Mouse (Mus musculus): ENCODE measurements around the gene Lnpep. TPM values are rescaled to one million over a fixed set of nuclear protein-coding genes. Genes with fewer than 3 reads are reported as not detected.

The Lnpep gene
- polyA plus RNA-seq, 1 experiment from 2014 or later: 5.9 TPM

- Histone ChIP-seq H3K4me1 (ENCODE audit: control insufficient read depth, insufficient read depth, low read length) (peaks cover 5% of the 10 kb centered on the region), H3K4me3 (ENCODE audit: low read depth, low read length) (no peak overlapping the region), H3K27ac (ENCODE audit: low read depth, low read length) (no peak overlapping the region), H3K9me3 (ENCODE audit: control insufficient read depth, low read length) (no peaks in the 10 kb centered on the region), H3K36me3 (ENCODE audit: control insufficient read depth, insufficient read depth, low read length) (no peaks in the 10 kb centered on the region), H3K4me2 (no peak overlapping the region), H3K27me3 (ENCODE audit: control insufficient read depth, insufficient read depth, low read length) (no peaks in the 10 kb centered on the region), H3K9ac (ENCODE audit: low read length) (no peak overlapping the region)
- 77% methylated on average over 1 of the region's 1 CpGs for WGBS
- DNase-seq (ENCODE audit: low spot score, missing footprints): no peak
- ATAC-seq (ENCODE audit: low FRiP score): no peak
Observed at GRCm38 (mm10) chr17:17618463-17618862, 6.4 kb downstream of the Lnpep start.

- 96% methylated on average over 4 of the region's 4 CpGs for WGBS
- ATAC-seq (ENCODE audit: low FRiP score) (no peak), DNase-seq (ENCODE audit: low spot score, missing footprints) (no peak)
- no peaks in the 10 kb centered on the region for H3K36me3 ChIP-seq (ENCODE audit: control insufficient read depth, insufficient read depth, low read length)
- no peaks in the 10 kb centered on the region; the same call in 1 of the 2 replicates for H3K4me1 ChIP-seq (ENCODE audit: control insufficient read depth, insufficient read depth, low read length)
- H3K9ac ChIP-seq (ENCODE audit: low read length): no peak overlapping the region
- no peak overlapping the region for H3K4me3 ChIP-seq (ENCODE audit: low read depth, low read length)
- no peak overlapping the region for H3K27ac ChIP-seq (ENCODE audit: low read depth, low read length)
- H3K27me3 ChIP-seq (ENCODE audit: control insufficient read depth, insufficient read depth, low read length): no peaks in the 10 kb centered on the region
- no peak overlapping the region for H3K4me2 ChIP-seq
- no peaks in the 10 kb centered on the region for H3K9me3 ChIP-seq (ENCODE audit: control insufficient read depth, low read length)
Observed at GRCm38 (mm10) chr17:17617440-17618204, 7.2 kb downstream of the Lnpep start.

DNA sequence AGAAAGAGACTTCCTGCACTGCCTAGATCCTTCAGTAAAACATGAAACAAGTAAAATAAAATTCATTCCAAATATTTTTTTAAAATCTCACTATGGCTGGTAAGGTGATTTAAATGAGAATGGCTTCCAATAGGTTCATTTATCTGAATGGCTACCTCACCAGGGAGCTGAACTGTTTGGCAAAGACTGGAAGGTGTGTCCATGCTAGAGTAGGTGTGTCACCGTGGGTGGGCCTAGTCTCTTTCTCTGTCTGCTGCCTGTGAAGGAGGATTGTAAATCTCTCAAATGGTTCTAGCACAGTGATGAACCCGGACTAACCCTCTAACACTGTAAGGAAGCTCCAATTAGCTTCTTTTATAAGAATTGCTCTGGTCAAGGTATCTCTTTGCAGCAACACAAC is 12.5 kb downstream of the Lnpep start:
- no peaks in the 10 kb centered on the region for H3K36me3 ChIP-seq (ENCODE audit: control insufficient read depth, insufficient read depth, low read length)
- WGBS: 91% methylated on average over 2 of the region's 2 CpGs

GRCm38 (mm10) chr17:17609523-17609922 is 15.3 kb downstream of the Lnpep start:
- no peaks in the 10 kb centered on the region for H3K27me3 ChIP-seq (ENCODE audit: control insufficient read depth, insufficient read depth, low read length)
- 79% methylated on average over 3 of the region's 3 CpGs for WGBS
- ATAC-seq (ENCODE audit: low FRiP score): no peak

More for the DNA sequence above, 12.5 kb downstream of the Lnpep start:
- Histone ChIP-seq H3K4me2 (no peak overlapping the region), H3K27me3 (ENCODE audit: control insufficient read depth, insufficient read depth, low read length) (no peaks in the 10 kb centered on the region), H3K4me3 (ENCODE audit: low read depth, low read length) (no peak overlapping the region), H3K27ac (ENCODE audit: low read depth, low read length) (no peak overlapping the region), H3K4me1 (ENCODE audit: control insufficient read depth, insufficient read depth, low read length) (no peaks in the 10 kb centered on the region), H3K9me3 (ENCODE audit: control insufficient read depth, low read length) (no peaks in the 10 kb centered on the region; the same call in 1 of the 2 replicates), H3K9ac (ENCODE audit: low read length) (no peak overlapping the region)
- no peak for ATAC-seq (ENCODE audit: low FRiP score)
- DNase-seq (ENCODE audit: low spot score, missing footprints): no peak

GRCm38 (mm10) chr17:17608416-17608988 is 16.3 kb downstream of the Lnpep start:
- no peaks in the 10 kb centered on the region for H3K27me3 ChIP-seq (ENCODE audit: control insufficient read depth, insufficient read depth, low read length)
- DNase-seq (ENCODE audit: low spot score, missing footprints): no peak
- H3K36me3 ChIP-seq (ENCODE audit: control insufficient read depth, insufficient read depth, low read length): no peaks in the 10 kb centered on the region
- no peak overlapping the region for H3K27ac ChIP-seq (ENCODE audit: low read depth, low read length)
- no peak overlapping the region for H3K4me2 ChIP-seq
- no peak overlapping the region for H3K9ac ChIP-seq (ENCODE audit: low read length)
- no peaks in the 10 kb centered on the region for H3K4me1 ChIP-seq (ENCODE audit: control insufficient read depth, insufficient read depth, low read length)
- 82% methylated on average over 5 of the region's 5 CpGs for WGBS
- no peaks in the 10 kb centered on the region; the same call in 1 of the 2 replicates for H3K9me3 ChIP-seq (ENCODE audit: control insufficient read depth, low read length)
- H3K4me3 ChIP-seq (ENCODE audit: low read depth, low read length): no peak overlapping the region
- ATAC-seq (ENCODE audit: low FRiP score): no peak

More at GRCm38 (mm10) chr17:17609523-17609922, 15.3 kb downstream of the Lnpep start:
- Histone ChIP-seq H3K9me3 (ENCODE audit: control insufficient read depth, low read length) (no peaks in the 10 kb centered on the region; the same call in 1 of the 2 replicates), H3K9ac (ENCODE audit: low read length) (no peak overlapping the region), H3K4me3 (ENCODE audit: low read depth, low read length) (no peak overlapping the region), H3K36me3 (ENCODE audit: control insufficient read depth, insufficient read depth, low read length) (no peaks in the 10 kb centered on the region), H3K27ac (ENCODE audit: low read depth, low read length) (no peak overlapping the region), H3K4me1 (ENCODE audit: control insufficient read depth, insufficient read depth, low read length) (no peaks in the 10 kb centered on the region), H3K4me2 (no peak overlapping the region)
- DNase-seq (ENCODE audit: low spot score, missing footprints): no peak

- ATAC-seq (ENCODE audit: low FRiP score): no peak
- 96% methylated on average over 2 of the region's 2 CpGs for WGBS
- no peaks in the 10 kb centered on the region for H3K36me3 ChIP-seq (ENCODE audit: control insufficient read depth, insufficient read depth, low read length)
Observed at GRCm38 (mm10) chr17:17604554-17604953, 20.3 kb downstream of the Lnpep start.

GRCm38 (mm10) chr17:17603609-17604008 is 21.2 kb downstream of the Lnpep start:
- Histone ChIP-seq H3K27ac (ENCODE audit: low read depth, low read length) (no peak overlapping the region), H3K36me3 (ENCODE audit: control insufficient read depth, insufficient read depth, low read length) (no peaks in the 10 kb centered on the region), H3K4me2 (no peak overlapping the region), H3K4me1 (ENCODE audit: control insufficient read depth, insufficient read depth, low read length) (no peaks in the 10 kb centered on the region), H3K9me3 (ENCODE audit: control insufficient read depth, low read length) (no peaks in the 10 kb centered on the region), H3K9ac (ENCODE audit: low read length) (no peak overlapping the region), H3K27me3 (ENCODE audit: control insufficient read depth, insufficient read depth, low read length) (no peaks in the 10 kb centered on the region), H3K4me3 (ENCODE audit: low read depth, low read length) (no peak overlapping the region)
- WGBS: 88% methylated on average over 3 of the region's 3 CpGs
- no peak for DNase-seq (ENCODE audit: low spot score, missing footprints)
- no peak for ATAC-seq (ENCODE audit: low FRiP score)

More at GRCm38 (mm10) chr17:17604554-17604953, 20.3 kb downstream of the Lnpep start:
- H3K27ac ChIP-seq (ENCODE audit: low read depth, low read length): no peak overlapping the region
- H3K9me3 ChIP-seq (ENCODE audit: control insufficient read depth, low read length): no peaks in the 10 kb centered on the region
- H3K4me2 ChIP-seq: no peak overlapping the region
- H3K27me3 ChIP-seq (ENCODE audit: control insufficient read depth, insufficient read depth, low read length): no peaks in the 10 kb centered on the region
- no peaks in the 10 kb centered on the region for H3K4me1 ChIP-seq (ENCODE audit: control insufficient read depth, insufficient read depth, low read length)
- no peak overlapping the region for H3K4me3 ChIP-seq (ENCODE audit: low read depth, low read length)
- H3K9ac ChIP-seq (ENCODE audit: low read length): no peak overlapping the region
- no peak for DNase-seq (ENCODE audit: low spot score, missing footprints)

DNA sequence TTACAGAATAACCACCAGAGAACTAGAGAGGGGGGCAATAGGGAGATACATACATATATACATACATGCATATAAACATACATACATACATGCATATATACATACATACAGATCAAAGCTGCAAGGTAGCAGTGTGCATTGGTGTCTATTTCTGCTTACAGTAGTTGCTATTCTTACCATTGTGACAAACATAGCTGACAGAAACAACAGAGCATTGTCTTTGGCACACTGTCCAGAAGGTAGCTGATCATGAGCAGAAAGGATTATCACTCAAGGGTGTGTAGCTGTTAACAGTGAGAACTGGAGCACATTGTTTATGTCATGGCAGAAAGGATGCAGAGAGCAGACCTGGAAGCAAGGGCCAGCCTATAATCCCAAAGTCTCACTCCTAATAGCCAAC is 22.1 kb downstream of the Lnpep start:
- Histone ChIP-seq H3K36me3 (ENCODE audit: control insufficient read depth, insufficient read depth, low read length) (no peaks in the 10 kb centered on the region), H3K4me3 (ENCODE audit: low read depth, low read length) (no peak overlapping the region), H3K4me1 (ENCODE audit: control insufficient read depth, insufficient read depth, low read length) (no peaks in the 10 kb centered on the region), H3K9ac (ENCODE audit: low read length) (no peak overlapping the region), H3K27ac (ENCODE audit: low read depth, low read length) (no peak overlapping the region), H3K4me2 (no peak overlapping the region), H3K9me3 (ENCODE audit: control insufficient read depth, low read length) (no peaks in the 10 kb centered on the region), H3K27me3 (ENCODE audit: control insufficient read depth, insufficient read depth, low read length) (no peaks in the 10 kb centered on the region)
- ATAC-seq (ENCODE audit: low FRiP score) (no peak), DNase-seq (ENCODE audit: low spot score, missing footprints) (no peak)

DNA sequence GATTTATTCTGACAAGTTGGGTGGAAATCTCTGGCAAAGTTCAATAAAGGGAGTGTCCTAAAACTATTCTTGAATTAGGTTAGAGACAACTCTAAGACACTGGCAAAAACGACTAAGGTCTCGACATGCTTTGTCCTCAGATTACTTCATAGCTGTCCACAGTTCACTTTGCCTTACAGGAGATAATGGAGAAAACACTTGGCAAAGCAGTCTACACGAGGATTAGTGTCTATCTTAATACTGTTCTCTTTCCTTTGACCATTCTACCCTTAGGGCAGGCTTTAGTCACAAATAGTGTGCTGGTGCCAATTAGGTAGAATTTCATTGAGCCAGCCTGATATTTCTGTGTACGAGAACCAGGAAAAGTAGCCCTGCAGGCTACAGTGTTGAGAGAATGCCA is 22.5 kb downstream of the Lnpep start:
- 70% methylated on average over 4 of the region's 4 CpGs for whole genome bisulfite sequencing
- ATAC-seq (ENCODE audit: low FRiP score) (no peak), DNase-seq (ENCODE audit: low spot score, missing footprints) (no peak)
- no peak overlapping the region for H3K4me3 ChIP-seq (ENCODE audit: low read depth, low read length)
- H3K27me3 ChIP-seq (ENCODE audit: control insufficient read depth, insufficient read depth, low read length): no peaks in the 10 kb centered on the region
- no peak overlapping the region for H3K9ac ChIP-seq (ENCODE audit: low read length)
- no peaks in the 10 kb centered on the region for H3K4me1 ChIP-seq (ENCODE audit: control insufficient read depth, insufficient read depth, low read length)
- H3K27ac ChIP-seq (ENCODE audit: low read depth, low read length): no peak overlapping the region
- H3K4me2 ChIP-seq: no peak overlapping the region
- H3K36me3 ChIP-seq (ENCODE audit: control insufficient read depth, insufficient read depth, low read length): no peaks in the 10 kb centered on the region
- H3K9me3 ChIP-seq (ENCODE audit: control insufficient read depth, low read length): no peaks in the 10 kb centered on the region
